Mouse (Mus musculus): ENCODE measurements around the gene Fndc8.

The Fndc8 gene

GRCm38 (mm10) chr11:82869506-82870172 lies 22.3 kb upstream of the Fndc8 start:
- DNase-seq = no peak

GRCm38 (mm10) chr11:82870173-82871030 lies 21.5 kb upstream of the Fndc8 start:
- peak; percentile 81 to 84 for DNase-seq

GRCm38 (mm10) chr11:82871031-82871446 lies 20.9 kb upstream of the Fndc8 start, which contains the start of gene Rffl:
Gene Rffl (minus strand): TSS chr11:82871210.
- peak; percentile 96 to 100 for DNase-seq

- no peak for DNase-seq
These were observed 17.0 kb upstream of the Fndc8 start for GRCm38 (mm10) chr11:82874924-82875323.

- no peak for DNase-seq
These were observed 16.3 kb upstream of the Fndc8 start for GRCm38 (mm10) chr11:82875631-82876030.

- no peak for DNase-seq
These were observed 14.1 kb upstream of the Fndc8 start for GRCm38 (mm10) chr11:82877726-82878344.

GRCm38 (mm10) chr11:82883180-82883579 lies 8.7 kb upstream of the Fndc8 start:
- DNase-seq = no peak

- no peak for DNase-seq
These were observed 5.4 kb upstream of the Fndc8 start for GRCm38 (mm10) chr11:82886559-82886958.

GRCm38 (mm10) chr11:82888491-82888946 lies 3.4 kb upstream of the Fndc8 start:
- DNase-seq = peak; percentile 76 to 82

GRCm38 (mm10) chr11:82889524-82890341 lies 2.2 kb upstream of the Fndc8 start:
- DNase-seq = peak; percentile 22 to 52

GRCm38 (mm10) chr11:82890342-82890762 lies 1.6 kb upstream of the Fndc8 start, which contains the start of gene Rad51d:
Gene Rad51d (minus strand): TSS chr11:82890614.
- peak; percentile 96 to 98 for DNase-seq

GRCm38 (mm10) chr11:82897478-82897877 lies 5.6 kb downstream of the Fndc8 start:
- peak; percentile 27 to 31 for DNase-seq

GRCm38 (mm10) chr11:82899720-82900119 lies 7.8 kb downstream of the Fndc8 start:
- no peak for DNase-seq

- no peak for DNase-seq
These were observed 9.8 kb downstream of the Fndc8 start for GRCm38 (mm10) chr11:82901606-82902310.

- DNase-seq = no peak
These were observed 13.0 kb downstream of the Fndc8 start for GRCm38 (mm10) chr11:82904952-82905351.

GRCm38 (mm10) chr11:82905816-82906215 lies 13.9 kb downstream of the Fndc8 start:
- no peak for DNase-seq

- peak; percentile 91 to 95 for DNase-seq
These were observed 16.0 kb downstream of the Fndc8 start, which contains the start of gene Nle1 for GRCm38 (mm10) chr11:82907651-82908607. Gene Nle1 (minus strand): TSS chr11:82908411.

- no peak for DNase-seq
These were observed 16.7 kb downstream of the Fndc8 start for GRCm38 (mm10) chr11:82908608-82908989.

- DNase-seq = no peak
These were observed 18.3 kb downstream of the Fndc8 start, which contains the start of gene Unc45b for GRCm38 (mm10) chr11:82910250-82910649. Gene Unc45b (plus strand): TSS chr11:82910550.

- DNase-seq = no peak
These were observed 18.9 kb downstream of the Fndc8 start for GRCm38 (mm10) chr11:82910679-82911389.

All from kidney, postnatal 36 days (tissue).